Mouse (Mus musculus) limb, embryonic 15.5 days (tissue): Measurements from ENCODE around the gene Nacad. TPM values are rescaled to one million over a fixed set of nuclear protein-coding genes. Genes with fewer than 3 reads are reported as not detected.
"Not testable (repeated sequence)": the region's sequence is repeated elsewhere in the genome, so short reads cannot be mapped to it uniquely, and the experiment has no call there.

ENCODE experiments used
- ATAC-seq: fragments of 200-750 bp; cut with Nextera tagmentation; 2 replicates; pipeline ENCODE4 v1.8.0; 2017; ENCODE audit warnings: low read depth, moderate TSS enrichment; ENCODE audit not compliant: insufficient number of reproducible peaks, low FRiP score, low TSS enrichment
- H3K27ac ChIP-seq: fragments of 300-500 bp; sonication (generic); 2 replicates; pipeline ENCODE4 v1.5.1; 2015; ENCODE audit warnings: moderate library complexity, mild to moderate bottlenecking, inconsistent platforms
- H3K27me3 ChIP-seq: fragments of 300-500 bp; sonication (generic); 2 replicates; pipeline ENCODE4 v1.6.1; 2015; ENCODE audit warnings: inconsistent platforms
- H3K36me3 ChIP-seq: fragments of 300-500 bp; sonication (generic); 2 replicates; pipeline ENCODE4 v1.6.1; 2015; ENCODE audit warnings: inconsistent platforms
- H3K4me1 ChIP-seq: fragments of 300-500 bp; sonication (generic); 2 replicates; pipeline ENCODE4 v1.6.1; 2015; ENCODE audit warnings: inconsistent platforms
- H3K4me2 ChIP-seq: fragments of 300-500 bp; sonication (generic); 2 replicates; pipeline ENCODE4 v1.6.1; 2015; ENCODE audit warnings: mild to moderate bottlenecking, inconsistent platforms
- H3K4me3 ChIP-seq: fragments of 300-500 bp; sonication (generic); 2 replicates; pipeline ENCODE4 v1.5.1; 2015; ENCODE audit warnings: mild to moderate bottlenecking, inconsistent platforms
- H3K9ac ChIP-seq: fragments of 300-500 bp; sonication (generic); 2 replicates; pipeline ENCODE4 v1.6.1; 2015; ENCODE audit warnings: inconsistent platforms
- H3K9me3 ChIP-seq: fragments of 300-500 bp; sonication (generic); 2 replicates; pipeline ENCODE4 v1.6.1; 2016; ENCODE audit warnings: inconsistent platforms
- WGBS: fragments of 180-500 bp; shearing (Covaris S2); methylation state at CpG from one replicate; pipeline ENCODE4 v1.1.7; 2015; 5-methylcytosine and 5-hydroxymethylcytosine counted together
- polyA plus RNA-seq: library from polyadenylated mRNA; unstranded; fragments of >200 nt; fragmentation: Nextera tagmentation; extraction: Ambion mirVana; gene quantifications from 2 replicates; pipeline ENCODE4 v1.2.1, GENCODE M21; 2015

The Nacad gene
- polyA plus RNA-seq, result 1.6 and 1.9 TPM in 2 replicates

- Histone ChIP-seq H3K27me3 (peaks cover 32% of the 10 kb centered on the region), H3K27ac (no peak within 1 kb of the TSS), H3K9ac (0 out of 2 replicates have a peak within 1 kb of the TSS, but pooled peaks have one; percentile 11), H3K4me2 (peak within 1 kb of the TSS; percentile 81), H3K36me3 (peaks cover 6% of the 10 kb centered on the region; the same call in 1 of the 2 replicates), H3K4me3 (peak within 1 kb of the TSS; percentile 41), H3K9me3 (no peaks in the 10 kb centered on the region), H3K4me1 (peaks cover 31% of the 10 kb centered on the region)
- WGBS, result 6% methylated on average over 35 of the region's 41 CpGs
- 0 out of 2 replicates have a peak, but pooled peaks have one; percentile 52 for ATAC-seq
Observed at GRCm38 (mm10) chr11:6605491-6606399, at the start of gene Nacad. Nacad (minus strand) TSS chr11:6606053.

- Histone ChIP-seq H3K27ac (no peak overlapping the region), H3K4me2 (no peak overlapping the region), H3K36me3 (no peaks in the 10 kb centered on the region), H3K9ac (no peak overlapping the region), H3K27me3 (no peaks in the 10 kb centered on the region; the same call in 1 of the 2 replicates), H3K9me3 (no peaks in the 10 kb centered on the region), H3K4me1 (peaks cover 12% of the 10 kb centered on the region; the same call in 1 of the 2 replicates), H3K4me3 (no peak overlapping the region)
- no peak for ATAC-seq
- WGBS, result 0% methylated on average over 2 of the region's 2 CpGs
Observed at GRCm38 (mm10) chr11:6654903-6655302, 49.0 kb upstream of the Nacad start.

GRCm38 (mm10) chr11:6652978-6653377 lies 47.1 kb upstream of the Nacad start:
- not testable (repeated sequence) for H3K27me3 ChIP-seq, ATAC-seq, H3K4me3 ChIP-seq, H3K4me1 ChIP-seq, H3K36me3 ChIP-seq, H3K9me3 ChIP-seq, H3K4me2 ChIP-seq, H3K27ac ChIP-seq, H3K9ac ChIP-seq
- WGBS, result 77% methylated on average over 3 of the region's 3 CpGs

GRCm38 (mm10) chr11:6650519-6650918 lies 44.7 kb upstream of the Nacad start:
- H3K9me3 ChIP-seq, result no peaks in the 10 kb centered on the region
- 59% methylated on average over 7 of the region's 7 CpGs for WGBS

GRCm38 (mm10) chr11:6647831-6648724 lies 42.2 kb upstream of the Nacad start:
- H3K27me3 ChIP-seq, result no peaks in the 10 kb centered on the region
- 65% methylated on average over 9 of the region's 9 CpGs for WGBS
- H3K4me1 ChIP-seq, result no peaks in the 10 kb centered on the region
- no peaks in the 10 kb centered on the region for H3K9me3 ChIP-seq
- H3K27ac ChIP-seq, result no peak overlapping the region
- no peak overlapping the region for H3K9ac ChIP-seq
- ATAC-seq, result no peak
- no peaks in the 10 kb centered on the region for H3K36me3 ChIP-seq
- no peak overlapping the region for H3K4me3 ChIP-seq
- no peak overlapping the region for H3K4me2 ChIP-seq

More at GRCm38 (mm10) chr11:6650519-6650918, 44.7 kb upstream of the Nacad start:
- no peaks in the 10 kb centered on the region for H3K4me1 ChIP-seq
- no peak overlapping the region for H3K4me3 ChIP-seq
- no peak overlapping the region for H3K4me2 ChIP-seq
- no peaks in the 10 kb centered on the region for H3K36me3 ChIP-seq
- H3K9ac ChIP-seq, result no peak overlapping the region
- no peak overlapping the region for H3K27ac ChIP-seq
- no peaks in the 10 kb centered on the region for H3K27me3 ChIP-seq
- no peak for ATAC-seq

- no peak; the same call in 1 of the 2 replicates for ATAC-seq
- WGBS, result 61% methylated on average over 6 of the region's 6 CpGs
- Histone ChIP-seq H3K4me2 (no peak overlapping the region), H3K27ac (no peak overlapping the region), H3K9me3 (no peaks in the 10 kb centered on the region), H3K9ac (no peak overlapping the region), H3K4me1 (no peaks in the 10 kb centered on the region), H3K36me3 (no peaks in the 10 kb centered on the region), H3K27me3 (no peaks in the 10 kb centered on the region), H3K4me3 (no peak overlapping the region)
Observed at GRCm38 (mm10) chr11:6644566-6644965, 38.7 kb upstream of the Nacad start.

- H3K36me3 ChIP-seq, result no peaks in the 10 kb centered on the region
- H3K4me1 ChIP-seq, result no peaks in the 10 kb centered on the region
- no peaks in the 10 kb centered on the region for H3K9me3 ChIP-seq
- no peak overlapping the region for H3K4me3 ChIP-seq
- H3K4me2 ChIP-seq, result no peak overlapping the region
- no peak for ATAC-seq
- WGBS, result 81% methylated on average over 6 of the region's 6 CpGs
- no peak overlapping the region for H3K27ac ChIP-seq
- H3K9ac ChIP-seq, result no peak overlapping the region
- no peaks in the 10 kb centered on the region for H3K27me3 ChIP-seq
Observed at GRCm38 (mm10) chr11:6639072-6639471, 33.2 kb upstream of the Nacad start.

- H3K9ac ChIP-seq, result no peak within 1 kb of the TSS
- H3K4me3 ChIP-seq, result no peak within 1 kb of the TSS
- no peak within 1 kb of the TSS for H3K27ac ChIP-seq
- WGBS, result 84% methylated on average over 4 of the region's 4 CpGs
- H3K27me3 ChIP-seq, result no peaks in the 10 kb centered on the region
- H3K36me3 ChIP-seq, result no peaks in the 10 kb centered on the region
- no peak for ATAC-seq
- H3K9me3 ChIP-seq, result no peaks in the 10 kb centered on the region
- H3K4me2 ChIP-seq, result no peak within 1 kb of the TSS
- no peaks in the 10 kb centered on the region for H3K4me1 ChIP-seq
Observed at GRCm38 (mm10) chr11:6638537-6638936, 32.7 kb upstream of the Nacad start, which contains the start of gene Wap. Wap (minus strand) TSS chr11:6638637.

GRCm38 (mm10) chr11:6636150-6636549 lies 30.3 kb upstream of the Nacad start:
- no peak overlapping the region for H3K9ac ChIP-seq
- H3K27me3 ChIP-seq, result no peaks in the 10 kb centered on the region
- WGBS, result 68% methylated on average over 8 of the region's 8 CpGs
- H3K4me1 ChIP-seq, result no peaks in the 10 kb centered on the region
- no peak for ATAC-seq
- no peaks in the 10 kb centered on the region for H3K36me3 ChIP-seq
- H3K9me3 ChIP-seq, result no peaks in the 10 kb centered on the region
- no peak overlapping the region for H3K4me2 ChIP-seq
- no peak overlapping the region for H3K4me3 ChIP-seq
- H3K27ac ChIP-seq, result no peak overlapping the region

- peaks cover 10% of the 10 kb centered on the region for H3K4me1 ChIP-seq
- no peaks in the 10 kb centered on the region for H3K36me3 ChIP-seq
- no peaks in the 10 kb centered on the region for H3K27me3 ChIP-seq
- no peak overlapping the region for H3K4me2 ChIP-seq
- H3K9ac ChIP-seq, result no peak overlapping the region
- H3K9me3 ChIP-seq, result no peaks in the 10 kb centered on the region
- no peak for ATAC-seq
- H3K27ac ChIP-seq, result no peak overlapping the region
- H3K4me3 ChIP-seq, result no peak overlapping the region
Observed at GRCm38 (mm10) chr11:6629655-6630054, 23.8 kb upstream of the Nacad start.

GRCm38 (mm10) chr11:6628568-6628967 lies 22.7 kb upstream of the Nacad start:
- 22% methylated on average over 4 of the region's 4 CpGs for WGBS
- H3K4me2 ChIP-seq, result no peak overlapping the region

More at GRCm38 (mm10) chr11:6628568-6628967, 22.7 kb upstream of the Nacad start:
- Histone ChIP-seq H3K4me3 (no peak overlapping the region), H3K27ac (no peak overlapping the region), H3K36me3 (peaks cover 10% of the 10 kb centered on the region), H3K4me1 (peaks cover 21% of the 10 kb centered on the region), H3K9me3 (no peaks in the 10 kb centered on the region), H3K9ac (no peak overlapping the region), H3K27me3 (no peaks in the 10 kb centered on the region)
- ATAC-seq, result no peak
